Mouse (Mus musculus) limb, embryonic 15.5 days (tissue): Measurements from ENCODE around the gene Arhgap17. TPM values are rescaled to one million over a fixed set of nuclear protein-coding genes. Genes with fewer than 3 reads are reported as not detected.
A peak's percentile ranks its signal among the peaks of the same experiment; 100 is the strongest.

Experiments
- ATAC-seq: fragments of 200-750 bp; cut with Nextera tagmentation; 2 replicates; pipeline ENCODE4 v1.8.0; 2017; ENCODE audit warnings: low read depth, moderate TSS enrichment; ENCODE audit not compliant: insufficient number of reproducible peaks, low FRiP score, low TSS enrichment
- H3K27ac ChIP-seq: fragments of 300-500 bp; sonication (generic); 2 replicates; pipeline ENCODE4 v1.5.1; 2015; ENCODE audit warnings: moderate library complexity, mild to moderate bottlenecking, inconsistent platforms
- H3K27me3 ChIP-seq: fragments of 300-500 bp; sonication (generic); 2 replicates; pipeline ENCODE4 v1.6.1; 2015; ENCODE audit warnings: inconsistent platforms
- H3K36me3 ChIP-seq: fragments of 300-500 bp; sonication (generic); 2 replicates; pipeline ENCODE4 v1.6.1; 2015; ENCODE audit warnings: inconsistent platforms
- H3K4me1 ChIP-seq: fragments of 300-500 bp; sonication (generic); 2 replicates; pipeline ENCODE4 v1.6.1; 2015; ENCODE audit warnings: inconsistent platforms
- H3K4me2 ChIP-seq: fragments of 300-500 bp; sonication (generic); 2 replicates; pipeline ENCODE4 v1.6.1; 2015; ENCODE audit warnings: mild to moderate bottlenecking, inconsistent platforms
- H3K4me3 ChIP-seq: fragments of 300-500 bp; sonication (generic); 2 replicates; pipeline ENCODE4 v1.5.1; 2015; ENCODE audit warnings: mild to moderate bottlenecking, inconsistent platforms
- H3K9ac ChIP-seq: fragments of 300-500 bp; sonication (generic); 2 replicates; pipeline ENCODE4 v1.6.1; 2015; ENCODE audit warnings: inconsistent platforms
- H3K9me3 ChIP-seq: fragments of 300-500 bp; sonication (generic); 2 replicates; pipeline ENCODE4 v1.6.1; 2016; ENCODE audit warnings: inconsistent platforms
- WGBS: fragments of 180-500 bp; shearing (Covaris S2); methylation state at CpG from one replicate; pipeline ENCODE4 v1.1.7; 2015; 5-methylcytosine and 5-hydroxymethylcytosine counted together
- polyA plus RNA-seq: library from polyadenylated mRNA; unstranded; fragments of >200 nt; fragmentation: Nextera tagmentation; extraction: Ambion mirVana; gene quantifications from 2 replicates; pipeline ENCODE4 v1.2.1, GENCODE M21; 2015

The Arhgap17 gene
- polyA plus RNA-seq, 1 experiment from 2014 or later = 19.6 TPM

GRCm38 (mm10) chr7:123397931-123398330 lies 28.2 kb upstream of the Arhgap17 start:
- no peaks in the 10 kb centered on the region for H3K4me1 ChIP-seq
- H3K36me3 ChIP-seq = peaks cover 15% of the 10 kb centered on the region
- ATAC-seq = no peak
- 88% methylated on average over 8 of the region's 8 CpGs for WGBS
- no peaks in the 10 kb centered on the region for H3K9me3 ChIP-seq
- H3K27me3 ChIP-seq = no peaks in the 10 kb centered on the region
- no peak overlapping the region for H3K4me2 ChIP-seq
- H3K9ac ChIP-seq = no peak overlapping the region
- H3K27ac ChIP-seq = no peak overlapping the region
- no peak overlapping the region for H3K4me3 ChIP-seq

DNA sequence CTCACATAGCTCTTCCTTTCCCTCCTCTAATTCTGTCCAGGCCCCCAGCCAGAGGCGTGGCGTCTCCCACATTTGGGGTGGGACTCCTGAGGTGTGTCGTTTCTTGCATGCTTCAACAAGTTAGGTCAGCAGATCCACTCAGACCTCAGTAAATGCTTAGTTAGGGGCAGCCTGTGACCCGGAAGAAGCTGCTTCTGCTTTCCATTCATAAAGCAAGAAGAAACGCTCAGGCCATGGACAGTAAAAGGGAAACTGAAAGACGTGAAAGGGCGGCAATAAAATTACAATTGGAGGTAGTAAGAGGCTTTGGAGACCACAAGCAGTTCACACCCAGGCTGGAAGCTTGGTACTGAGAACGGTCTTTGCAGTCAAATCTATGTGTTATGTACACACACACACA lies 27.7 kb upstream of the Arhgap17 start:
- ATAC-seq = no peak
- Histone ChIP-seq H3K9ac (no peak overlapping the region), H3K4me3 (no peak overlapping the region), H3K27me3 (no peaks in the 10 kb centered on the region), H3K4me2 (no peak overlapping the region), H3K36me3 (peaks cover 10% of the 10 kb centered on the region; the same call in 1 of the 2 replicates), H3K4me1 (no peaks in the 10 kb centered on the region), H3K27ac (no peak overlapping the region), H3K9me3 (no peaks in the 10 kb centered on the region)
- 54% methylated on average over 8 of the region's 8 CpGs for WGBS

- Histone ChIP-seq H3K4me3 (no peak overlapping the region), H3K4me1 (no peaks in the 10 kb centered on the region), H3K27me3 (no peaks in the 10 kb centered on the region), H3K36me3 (0 out of 2 replicates have a peak, but pooled peaks cover 6% of the 10 kb centered on the region), H3K9me3 (no peaks in the 10 kb centered on the region), H3K4me2 (no peak overlapping the region), H3K27ac (no peak overlapping the region), H3K9ac (no peak overlapping the region)
- no peak for ATAC-seq
- WGBS = 92% methylated on average over 5 of the region's 5 CpGs
Observed at GRCm38 (mm10) chr7:123396900-123397299, 27.2 kb upstream of the Arhgap17 start.

DNA sequence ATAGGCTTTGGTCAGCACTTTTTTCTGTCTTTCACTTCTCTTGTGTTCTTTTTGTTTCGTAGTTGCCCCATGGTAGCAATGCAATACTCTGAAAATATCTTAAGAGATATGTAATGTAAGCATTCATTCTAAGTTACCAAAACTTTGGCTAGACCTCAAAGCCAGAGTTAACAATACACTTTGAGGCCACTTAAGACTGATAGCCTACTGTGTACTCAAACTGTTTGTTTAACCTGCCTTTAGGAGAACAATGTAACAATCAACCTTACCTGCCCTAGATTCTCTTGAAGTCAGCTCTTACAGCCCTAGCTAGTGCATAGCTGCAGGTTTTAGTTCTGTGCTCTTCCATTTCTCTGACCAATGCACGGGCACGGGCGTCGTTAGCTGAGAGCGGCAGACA lies 24.6 kb upstream of the Arhgap17 start:
- Histone ChIP-seq H3K36me3 (peaks cover 7% of the 10 kb centered on the region; the same call in 1 of the 2 replicates), H3K9ac (no peak overlapping the region), H3K27me3 (no peaks in the 10 kb centered on the region), H3K4me3 (no peak overlapping the region), H3K4me1 (no peaks in the 10 kb centered on the region), H3K27ac (no peak overlapping the region), H3K4me2 (no peak overlapping the region), H3K9me3 (no peaks in the 10 kb centered on the region)
- ATAC-seq = no peak
- 90% methylated on average over 6 of the region's 6 CpGs for WGBS

- Histone ChIP-seq H3K36me3 (peaks cover 27% of the 10 kb centered on the region), H3K4me3 (no peak overlapping the region), H3K9ac (no peak overlapping the region), H3K27ac (no peak overlapping the region), H3K27me3 (no peaks in the 10 kb centered on the region), H3K4me2 (no peak overlapping the region), H3K4me1 (no peaks in the 10 kb centered on the region), H3K9me3 (no peaks in the 10 kb centered on the region)
- 75% methylated on average over 6 of the region's 6 CpGs for WGBS
- no peak for ATAC-seq
Observed at GRCm38 (mm10) chr7:123389686-123390280, 20.1 kb upstream of the Arhgap17 start.

DNA sequence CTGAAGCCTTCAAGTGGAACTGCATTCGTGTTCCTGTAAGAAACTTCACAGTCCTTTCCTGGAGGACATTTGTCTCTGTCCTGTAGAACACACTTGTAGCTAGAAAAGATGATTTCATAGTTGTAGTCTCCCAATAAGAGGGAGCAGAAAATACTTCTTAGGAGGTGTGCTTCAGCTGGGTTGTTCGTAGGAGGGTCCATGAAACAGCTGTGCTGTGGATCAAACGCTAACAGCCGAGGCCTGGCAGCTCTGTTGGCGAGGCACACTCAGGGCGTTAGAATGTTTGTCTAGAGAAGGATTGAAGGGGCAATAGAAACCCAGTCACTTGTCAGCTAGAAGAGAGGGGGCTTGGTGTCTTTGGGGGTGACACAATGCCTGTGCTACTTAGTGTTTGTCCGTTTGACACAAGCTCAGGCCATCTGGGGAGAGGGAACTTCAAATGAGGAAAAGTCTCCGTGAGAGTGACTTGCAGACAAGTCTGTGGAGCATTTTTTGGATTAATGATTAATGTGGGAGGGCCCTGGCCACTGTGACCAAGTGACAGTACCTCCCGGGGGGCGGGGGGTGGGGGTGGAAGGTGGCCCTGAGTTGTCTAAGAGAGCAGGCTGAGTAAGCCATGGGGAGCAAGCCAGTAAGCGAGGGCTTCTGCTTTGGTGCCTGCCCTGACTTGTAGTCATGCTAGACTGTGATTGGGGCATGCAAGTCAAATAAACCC lies 16.1 kb upstream of the Arhgap17 start:
- H3K9me3 ChIP-seq = no peaks in the 10 kb centered on the region
- H3K4me1 ChIP-seq = no peaks in the 10 kb centered on the region
- no peak overlapping the region for H3K4me2 ChIP-seq
- no peak for ATAC-seq
- H3K9ac ChIP-seq = no peak overlapping the region
- peaks cover 26% of the 10 kb centered on the region for H3K36me3 ChIP-seq
- H3K27me3 ChIP-seq = no peaks in the 10 kb centered on the region
- H3K4me3 ChIP-seq = no peak overlapping the region
- WGBS = 70% methylated on average over 11 of the region's 11 CpGs
- no peak overlapping the region for H3K27ac ChIP-seq

GRCm38 (mm10) chr7:123377443-123378400 lies 8.0 kb upstream of the Arhgap17 start:
- H3K4me2 ChIP-seq = peak overlapping the region; percentile 91
- no peaks in the 10 kb centered on the region for H3K9me3 ChIP-seq
- H3K27ac ChIP-seq = peak overlapping the region; percentile 62
- no peaks in the 10 kb centered on the region for H3K36me3 ChIP-seq
- peak overlapping the region; percentile 80 for H3K4me3 ChIP-seq
- 4% methylated on average over 41 of the region's 41 CpGs for WGBS
- peak overlapping the region; percentile 67 for H3K9ac ChIP-seq
- H3K4me1 ChIP-seq = peaks cover 13% of the 10 kb centered on the region
- no peaks in the 10 kb centered on the region for H3K27me3 ChIP-seq
- ATAC-seq = peak; percentile 99

DNA sequence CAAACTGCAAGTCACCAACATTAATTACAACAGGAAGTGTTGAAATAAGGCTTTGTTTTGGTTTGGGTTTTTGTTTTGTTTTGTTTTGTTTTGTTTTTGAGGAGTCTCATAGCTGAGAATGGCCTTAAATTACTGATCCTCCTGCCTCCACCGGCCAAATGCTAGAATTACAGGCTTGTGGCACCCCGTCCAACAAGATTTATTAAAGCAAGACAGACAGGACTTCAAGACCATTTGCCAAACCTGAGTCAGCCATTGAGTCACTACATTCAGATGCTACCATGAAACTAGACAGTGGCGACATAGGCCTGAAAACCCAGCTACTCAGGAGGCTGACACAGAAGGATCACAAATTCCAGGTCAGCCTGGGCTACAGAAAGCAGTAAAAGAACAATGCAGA lies 1.8 kb upstream of the Arhgap17 start:
- ATAC-seq = no peak
- Histone ChIP-seq H3K27ac (no peak overlapping the region), H3K9me3 (no peaks in the 10 kb centered on the region), H3K4me1 (peaks cover 28% of the 10 kb centered on the region), H3K27me3 (no peaks in the 10 kb centered on the region), H3K36me3 (no peaks in the 10 kb centered on the region), H3K4me3 (no peak overlapping the region), H3K9ac (no peak overlapping the region), H3K4me2 (no peak overlapping the region)
- 47% methylated on average over 3 of the region's 3 CpGs for WGBS

GRCm38 (mm10) chr7:123370700-123371099 lies 985 bp upstream of the Arhgap17 start:
- Histone ChIP-seq H3K27ac (peak overlapping the region; percentile 91; the same call in 1 of the 2 replicates), H3K27me3 (no peaks in the 10 kb centered on the region), H3K9ac (peak overlapping the region; percentile 48; the same call in 1 of the 2 replicates), H3K4me3 (peak overlapping the region; percentile 83), H3K9me3 (no peaks in the 10 kb centered on the region), H3K4me1 (peaks cover 29% of the 10 kb centered on the region), H3K36me3 (no peaks in the 10 kb centered on the region), H3K4me2 (peak overlapping the region; percentile 83)
- no peak for ATAC-seq
- WGBS = 32% methylated on average over 9 of the region's 9 CpGs

DNA sequence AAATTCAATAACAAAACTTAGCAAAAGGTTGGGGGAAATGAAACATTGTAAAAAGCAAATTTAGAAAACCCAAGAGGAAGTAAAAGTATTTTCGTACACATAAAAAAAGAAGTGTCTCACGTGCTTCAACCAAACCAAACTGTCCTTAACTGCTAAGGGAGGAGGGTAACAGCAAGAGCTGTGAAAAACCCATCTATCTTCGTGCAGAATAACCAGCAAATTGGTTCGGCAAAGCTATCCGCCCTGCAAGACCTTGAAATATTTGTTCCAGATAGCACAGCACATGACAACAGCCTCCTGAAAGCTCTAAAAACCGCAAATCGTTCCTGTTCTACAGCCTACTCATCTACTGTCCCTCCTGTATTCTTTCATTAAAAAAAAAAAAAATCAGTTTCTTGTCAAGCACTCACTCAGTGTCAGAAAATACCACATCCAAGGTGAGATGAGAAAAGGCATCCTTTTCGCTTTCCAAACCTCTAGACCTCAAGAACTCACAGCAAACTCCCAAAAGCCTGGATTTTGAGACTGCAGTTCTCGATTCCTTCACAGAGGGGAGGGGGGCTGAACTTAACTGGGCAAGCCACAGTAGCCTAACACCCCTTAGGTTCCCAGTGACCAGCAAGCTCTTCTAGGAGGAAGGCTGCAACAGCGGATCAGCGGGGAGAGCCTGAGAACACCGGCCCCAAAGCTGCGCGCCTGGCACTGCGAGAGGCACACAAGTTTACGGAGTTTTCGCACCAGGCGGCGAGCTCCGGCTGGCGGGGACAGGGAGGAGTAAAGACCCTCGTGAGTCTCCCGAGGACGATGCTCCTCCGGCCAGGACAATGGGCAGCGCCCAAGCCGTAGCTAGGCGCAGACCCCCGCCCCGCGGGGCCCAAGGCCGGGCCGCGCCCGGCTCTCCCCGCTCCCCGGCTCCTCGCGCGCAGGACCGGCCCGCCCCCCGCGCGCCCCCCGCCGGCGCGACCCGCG lies 653 bp downstream of the Arhgap17 start:
- H3K36me3 ChIP-seq = no peaks in the 10 kb centered on the region
- peak overlapping the region; percentile 78 for H3K9ac ChIP-seq

GRCm38 (mm10) chr7:123368187-123368586 lies 1.5 kb downstream of the Arhgap17 start:
- Histone ChIP-seq H3K4me1 (peaks cover 48% of the 10 kb centered on the region), H3K27me3 (no peaks in the 10 kb centered on the region), H3K27ac (no peak overlapping the region), H3K9ac (no peak overlapping the region), H3K4me2 (peak overlapping the region; percentile 83), H3K9me3 (no peaks in the 10 kb centered on the region), H3K36me3 (no peaks in the 10 kb centered on the region), H3K4me3 (peak overlapping the region; percentile 83)
- ATAC-seq = no peak
- WGBS = 68% methylated on average over 2 of the region's 2 CpGs

More for the DNA sequence above, 653 bp downstream of the Arhgap17 start:
- H3K4me2 ChIP-seq = peak overlapping the region; percentile 83
- peaks cover 41% of the 10 kb centered on the region for H3K4me1 ChIP-seq
- ATAC-seq = peak; percentile 67
- peak overlapping the region; percentile 83 for H3K4me3 ChIP-seq
- no peaks in the 10 kb centered on the region for H3K27me3 ChIP-seq
- under 1% methylated on average over 47 of the region's 51 CpGs for WGBS
- peak overlapping the region; percentile 91 for H3K27ac ChIP-seq
- no peaks in the 10 kb centered on the region for H3K9me3 ChIP-seq
